Mouse (Mus musculus): ENCODE results near the gene Cds1. TPM values are rescaled to one million over a fixed set of nuclear protein-coding genes. Genes with fewer than 3 reads are reported as not detected.

The Cds1 gene
- polyA plus RNA-seq, 1 experiment from 2014 or later, result 2.2 TPM

- Histone ChIP-seq H3K27me3 (replicated peaks) (no peaks in the 10 kb centered on the region), H3K9ac (no peak overlapping the region), H3K9me3 (no peaks in the 10 kb centered on the region), H3K27ac (no peak overlapping the region), H3K4me2 (replicated peaks) (no peak overlapping the region), H3K4me3 (no peak overlapping the region), H3K36me3 (no peaks in the 10 kb centered on the region), H3K4me1 (no peaks in the 10 kb centered on the region)
- 90% methylated on average over 4 of the region's 4 CpGs for WGBS
- ATAC-seq (ENCODE audit: low FRiP score, low read depth), result no peak
Measured at GRCm38 (mm10) chr5:101780918-101781317, 16.0 kb downstream of the Cds1 start.

- no peak overlapping the region for H3K4me3 ChIP-seq
- H3K9ac ChIP-seq, result no peak overlapping the region
- H3K9me3 ChIP-seq, result no peaks in the 10 kb centered on the region
- H3K36me3 ChIP-seq, result no peaks in the 10 kb centered on the region
- no peaks in the 10 kb centered on the region for H3K27me3 ChIP-seq (replicated peaks)
- no peak overlapping the region for H3K27ac ChIP-seq
- no peak overlapping the region for H3K4me2 ChIP-seq (replicated peaks)
- H3K4me1 ChIP-seq, result no peaks in the 10 kb centered on the region
- 81% methylated on average over 3 of the region's 3 CpGs for WGBS
- no peak for ATAC-seq (ENCODE audit: low FRiP score, low read depth)
Measured at GRCm38 (mm10) chr5:101784328-101784727, 19.4 kb downstream of the Cds1 start.

- Histone ChIP-seq H3K27ac (no peak overlapping the region), H3K4me1 (no peaks in the 10 kb centered on the region), H3K9ac (no peak overlapping the region), H3K36me3 (no peaks in the 10 kb centered on the region), H3K4me3 (no peak overlapping the region), H3K9me3 (no peaks in the 10 kb centered on the region), H3K4me2 (replicated peaks) (no peak overlapping the region), H3K27me3 (replicated peaks) (no peaks in the 10 kb centered on the region)
- 92% methylated on average over 2 of the region's 2 CpGs for WGBS
- ATAC-seq (ENCODE audit: low FRiP score, low read depth), result no peak
Measured at GRCm38 (mm10) chr5:101784787-101785186, 19.9 kb downstream of the Cds1 start.

- Histone ChIP-seq H3K9ac (no peak overlapping the region), H3K4me3 (no peak overlapping the region), H3K9me3 (no peaks in the 10 kb centered on the region), H3K36me3 (no peaks in the 10 kb centered on the region), H3K27ac (no peak overlapping the region), H3K4me1 (no peaks in the 10 kb centered on the region), H3K4me2 (replicated peaks) (no peak overlapping the region), H3K27me3 (replicated peaks) (no peaks in the 10 kb centered on the region)
- 44% methylated on average over 4 of the region's 4 CpGs for WGBS
- no peak for ATAC-seq (ENCODE audit: low FRiP score, low read depth)
Measured at GRCm38 (mm10) chr5:101785921-101786614, 21.1 kb downstream of the Cds1 start.

GRCm38 (mm10) chr5:101789770-101790169 is 24.8 kb downstream of the Cds1 start:
- Histone ChIP-seq H3K4me1 (no peaks in the 10 kb centered on the region), H3K27me3 (replicated peaks) (no peaks in the 10 kb centered on the region), H3K9ac (no peak overlapping the region), H3K9me3 (no peaks in the 10 kb centered on the region), H3K4me3 (no peak overlapping the region), H3K4me2 (replicated peaks) (no peak overlapping the region), H3K36me3 (no peaks in the 10 kb centered on the region), H3K27ac (no peak overlapping the region)
- no peak for ATAC-seq (ENCODE audit: low FRiP score, low read depth)

GRCm38 (mm10) chr5:101790560-101790959 is 25.6 kb downstream of the Cds1 start:
- no peaks in the 10 kb centered on the region for H3K9me3 ChIP-seq
- no peak overlapping the region for H3K4me2 ChIP-seq (replicated peaks)
- H3K4me3 ChIP-seq, result no peak overlapping the region
- no peak for ATAC-seq (ENCODE audit: low FRiP score, low read depth)
- H3K36me3 ChIP-seq, result no peaks in the 10 kb centered on the region
- no peak overlapping the region for H3K27ac ChIP-seq
- no peaks in the 10 kb centered on the region for H3K27me3 ChIP-seq (replicated peaks)
- H3K4me1 ChIP-seq, result no peaks in the 10 kb centered on the region
- 67% methylated on average over 5 of the region's 5 CpGs for WGBS
- H3K9ac ChIP-seq, result no peak overlapping the region

- ATAC-seq (ENCODE audit: low FRiP score, low read depth), result no peak
- 76% methylated on average over 4 of the region's 4 CpGs for WGBS
- H3K4me3 ChIP-seq, result no peak overlapping the region
- no peaks in the 10 kb centered on the region for H3K4me1 ChIP-seq
- H3K9me3 ChIP-seq, result no peaks in the 10 kb centered on the region
- no peaks in the 10 kb centered on the region for H3K36me3 ChIP-seq
- no peak overlapping the region for H3K9ac ChIP-seq
- no peaks in the 10 kb centered on the region for H3K27me3 ChIP-seq (replicated peaks)
- H3K27ac ChIP-seq, result no peak overlapping the region
- no peak overlapping the region for H3K4me2 ChIP-seq (replicated peaks)
Measured at GRCm38 (mm10) chr5:101792665-101793064, 27.7 kb downstream of the Cds1 start.

GRCm38 (mm10) chr5:101801891-101802290 is 37.0 kb downstream of the Cds1 start:
- Histone ChIP-seq H3K4me2 (replicated peaks) (no peak overlapping the region), H3K4me1 (no peaks in the 10 kb centered on the region), H3K36me3 (no peaks in the 10 kb centered on the region), H3K9me3 (no peaks in the 10 kb centered on the region), H3K9ac (no peak overlapping the region), H3K4me3 (no peak overlapping the region), H3K27me3 (replicated peaks) (no peaks in the 10 kb centered on the region), H3K27ac (no peak overlapping the region)
- WGBS, result 68% methylated on average over 2 of the region's 2 CpGs
- ATAC-seq (ENCODE audit: low FRiP score, low read depth), result no peak

GRCm38 (mm10) chr5:101802358-101803022 is 37.6 kb downstream of the Cds1 start:
- no peak overlapping the region for H3K4me3 ChIP-seq
- H3K4me2 ChIP-seq (replicated peaks), result no peak overlapping the region
- H3K36me3 ChIP-seq, result no peaks in the 10 kb centered on the region
- H3K9me3 ChIP-seq, result no peaks in the 10 kb centered on the region
- H3K27ac ChIP-seq, result no peak overlapping the region
- H3K9ac ChIP-seq, result no peak overlapping the region
- H3K4me1 ChIP-seq, result no peaks in the 10 kb centered on the region
- 70% methylated on average over 9 of the region's 9 CpGs for WGBS
- no peaks in the 10 kb centered on the region for H3K27me3 ChIP-seq (replicated peaks)
- ATAC-seq (ENCODE audit: low FRiP score, low read depth), result no peak

GRCm38 (mm10) chr5:101811296-101812169 is 46.6 kb downstream of the Cds1 start:
- no peaks in the 10 kb centered on the region for H3K27me3 ChIP-seq (replicated peaks)
- H3K4me1 ChIP-seq, result no peaks in the 10 kb centered on the region
- no peak overlapping the region for H3K4me2 ChIP-seq (replicated peaks)
- 93% methylated on average over 6 of the region's 6 CpGs for WGBS
- no peak overlapping the region for H3K27ac ChIP-seq
- H3K9me3 ChIP-seq, result no peaks in the 10 kb centered on the region
- no peak overlapping the region for H3K4me3 ChIP-seq
- H3K9ac ChIP-seq, result no peak overlapping the region
- no peak for ATAC-seq (ENCODE audit: low FRiP score, low read depth)
- H3K36me3 ChIP-seq, result no peaks in the 10 kb centered on the region

- Histone ChIP-seq H3K36me3 (no peaks in the 10 kb centered on the region), H3K27ac (no peak overlapping the region), H3K4me2 (replicated peaks) (no peak overlapping the region), H3K4me3 (no peak overlapping the region), H3K4me1 (no peaks in the 10 kb centered on the region), H3K27me3 (replicated peaks) (no peaks in the 10 kb centered on the region; the same call in 1 of the 2 replicates), H3K9ac (no peak overlapping the region), H3K9me3 (no peaks in the 10 kb centered on the region)
- 71% methylated on average over 7 of the region's 7 CpGs for WGBS
- no peak for ATAC-seq (ENCODE audit: low FRiP score, low read depth)
Measured at GRCm38 (mm10) chr5:101816822-101817221, 51.9 kb downstream of the Cds1 start.

- no peak overlapping the region for H3K4me2 ChIP-seq (replicated peaks)
- H3K4me1 ChIP-seq, result no peaks in the 10 kb centered on the region
- H3K9me3 ChIP-seq, result no peaks in the 10 kb centered on the region
- ATAC-seq (ENCODE audit: low FRiP score, low read depth), result no peak
- 51% methylated on average over 10 of the region's 10 CpGs for WGBS
- H3K4me3 ChIP-seq, result no peak overlapping the region
- H3K9ac ChIP-seq, result no peak overlapping the region
- H3K27ac ChIP-seq, result no peak overlapping the region
- no peaks in the 10 kb centered on the region; the same call in 1 of the 2 replicates for H3K27me3 ChIP-seq (replicated peaks)
- H3K36me3 ChIP-seq, result no peaks in the 10 kb centered on the region
Measured at GRCm38 (mm10) chr5:101819216-101819615, 54.3 kb downstream of the Cds1 start.
